Mouse (Mus musculus) T-helper 17 cell (primary cell): ENCODE data around the gene D230025D16Rik.

ENCODE experiments used
- in situ Hi-C, 2 experiments: fragments of 300-600 bp; cut with MboI, MseI; formaldehyde crosslinking; loops; 1 replicate in 1 of 2; 2 replicates in 1 of 2; pipeline ENCODE4 v1.15.1; 2025; ENCODE audit warnings: high pct_unique_total_duplicates in 2 of 2

D230025D16Rik gene

DNA sequence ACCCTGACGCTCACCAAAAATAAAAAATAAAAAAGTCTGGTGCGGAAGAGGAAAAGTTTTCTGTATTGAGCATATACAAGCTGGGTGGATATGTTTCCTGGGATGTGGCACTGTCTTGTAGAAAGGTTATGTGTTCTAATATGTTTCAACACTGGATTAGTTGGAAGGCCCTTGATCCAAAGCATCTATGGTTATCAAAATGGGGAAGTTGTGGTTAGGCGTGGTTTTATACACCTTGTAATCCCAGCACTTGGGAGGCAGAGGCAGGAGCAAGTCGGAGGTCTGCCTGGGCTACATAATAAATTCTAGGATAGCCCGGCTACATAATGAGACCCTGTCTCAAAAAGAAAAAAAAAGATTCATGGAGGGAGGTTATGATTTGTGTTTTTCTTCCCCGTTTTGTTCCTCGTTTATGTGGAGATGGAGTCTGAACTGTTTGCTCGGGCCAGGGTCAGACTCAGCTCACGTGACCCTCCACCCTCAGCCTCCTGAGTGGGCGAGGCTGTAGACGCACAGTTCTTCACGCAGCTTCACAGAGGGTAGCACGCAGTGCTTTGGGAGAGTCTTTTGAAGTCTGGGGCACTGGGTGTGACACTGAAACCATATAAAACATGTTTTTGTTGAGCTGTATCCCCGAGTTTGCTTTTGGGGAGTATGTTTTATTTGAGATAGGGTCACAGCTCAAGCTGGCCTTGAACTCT, 12.6 kb downstream of the D230025D16Rik start:
- in situ Hi-C loops = no loop called here

DNA sequence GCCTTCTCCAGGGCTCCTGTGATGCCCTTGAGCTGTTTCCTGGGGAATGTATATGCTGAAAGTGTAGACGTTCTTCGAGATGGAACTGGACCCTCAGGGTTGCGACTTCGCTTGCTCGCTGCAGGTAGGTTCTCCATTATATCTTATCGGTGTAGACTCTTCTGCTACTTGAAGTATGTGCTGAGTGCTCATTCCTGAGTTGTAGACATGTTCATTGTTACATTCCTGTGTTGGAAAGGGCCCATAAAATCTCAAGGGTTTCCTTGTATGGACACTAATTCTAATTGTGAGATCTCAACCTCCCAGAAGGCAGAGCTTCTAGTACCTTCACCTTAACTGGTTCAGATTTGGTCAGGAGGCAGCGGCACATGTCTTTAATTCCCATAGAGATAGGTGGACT, 16.1 kb downstream of the D230025D16Rik start:
- in situ Hi-C loops = no loop called here

GRCm38 (mm10) chr8:105251954-105252353, 27.0 kb downstream of the D230025D16Rik start:
- in situ Hi-C loops = loop anchor here (10.0 kb wide), 2 partner anchors 127 to 1007 kb away; partner anchors contain the start of gene Tk2 (in 1 of the 2)

- in situ Hi-C loops = loop anchor here (10.0 kb wide), 2 partner anchors 128 to 1008 kb away; partner anchors contain the start of gene Tk2 (in 1 of the 2)
These were observed 28.0 kb downstream of the D230025D16Rik start for GRCm38 (mm10) chr8:105252680-105253537.

- in situ Hi-C loops = loop anchor here (10.0 kb wide), 2 partner anchors 129 to 1009 kb away; partner anchors contain the start of gene Tk2 (in 1 of the 2)
These were observed 28.8 kb downstream of the D230025D16Rik start for GRCm38 (mm10) chr8:105253766-105254151.

- in situ Hi-C loops = loop anchor here (10.0 kb wide), 2 partner anchors 130 to 1010 kb away; partner anchors contain the start of gene Tk2 (in 1 of the 2)
These were observed 29.4 kb downstream of the D230025D16Rik start for GRCm38 (mm10) chr8:105254152-105254965.

DNA sequence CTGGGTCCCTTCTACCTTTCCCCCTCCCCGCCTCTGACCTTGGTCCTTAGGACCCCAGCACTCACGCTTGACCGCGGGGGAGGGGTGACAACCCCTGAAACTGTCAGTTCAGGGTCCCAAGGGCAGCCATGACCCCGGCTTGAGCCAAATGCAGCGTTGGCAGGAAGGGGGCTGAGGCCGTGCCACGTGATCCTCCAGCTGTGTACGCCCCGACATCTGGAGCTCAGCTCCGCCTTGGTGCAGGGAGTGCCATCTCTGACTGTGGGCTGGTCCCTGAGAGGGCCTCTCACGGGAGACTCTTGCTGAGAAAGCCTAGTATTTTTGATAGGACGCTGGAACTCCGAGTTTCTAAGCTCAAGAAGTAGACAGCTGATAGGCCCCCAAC, 30.0 kb downstream of the D230025D16Rik start, which contains the start of gene B3gnt9:
B3gnt9 (minus strand) TSS at position 188 of the 385 bp plus-strand sequence.
- in situ Hi-C loops = loop anchor here (5.0 to 10.0 kb wide), 3 partner anchors 130 to 1010 kb away; partner anchors contain the start of genes Cdh16 (in 1 of the 2) and Tk2 (in 1 of the 2)

DNA sequence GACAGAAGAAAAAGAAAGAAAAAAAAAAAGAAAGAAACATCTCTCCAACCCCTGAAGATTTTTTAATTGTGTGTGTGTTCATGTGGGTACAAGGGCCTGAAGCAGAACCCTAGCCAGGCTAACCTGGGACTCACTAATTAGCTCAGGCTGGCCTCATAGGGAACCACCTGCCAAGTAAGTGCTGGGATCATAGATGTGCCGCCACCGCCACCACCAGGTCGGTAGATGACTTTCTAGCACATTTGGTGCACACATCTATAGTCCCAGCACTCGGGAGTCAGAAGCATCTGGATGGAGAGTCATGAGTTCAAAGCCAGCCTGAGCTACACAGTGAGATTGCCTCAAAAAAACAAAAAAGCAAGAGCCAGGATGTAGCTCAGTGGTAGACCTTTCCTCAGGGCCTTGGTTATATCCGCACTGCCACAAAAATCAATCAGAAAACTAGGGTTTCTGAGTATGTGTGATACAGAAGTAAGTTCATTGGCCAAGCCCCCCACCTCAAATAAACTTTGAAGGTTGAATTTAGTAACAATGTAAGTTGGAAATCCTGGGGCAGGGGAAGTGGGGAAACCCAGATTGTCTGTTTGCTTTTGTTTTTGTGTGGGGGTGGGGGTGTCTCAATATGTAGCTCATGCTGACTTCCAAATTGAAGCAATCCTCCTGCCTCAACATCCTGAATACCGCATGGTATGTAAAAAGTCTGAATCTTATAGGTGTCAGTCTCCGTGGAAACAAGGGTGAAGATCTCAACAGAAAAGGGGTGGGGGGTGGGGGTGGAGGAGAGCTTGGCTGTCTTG, 32.6 kb downstream of the D230025D16Rik start:
- in situ Hi-C loops = loop anchor here (5.0 to 10.0 kb wide), 3 partner anchors 133 to 1013 kb away; partner anchors contain the start of genes Cdh16 (in 1 of the 2) and Tk2 (in 1 of the 2)

- in situ Hi-C loops = loop anchor here (5.0 to 10.0 kb wide), 3 partner anchors 134 to 1014 kb away; partner anchors contain the start of genes Cdh16 (in 1 of the 2) and Tk2 (in 1 of the 2)
These were observed 34.2 kb downstream of the D230025D16Rik start for GRCm38 (mm10) chr8:105258911-105259720.

- in situ Hi-C loops = loop anchor here (5.0 to 10.0 kb wide), 3 partner anchors 135 to 1015 kb away; partner anchors contain the start of genes Cdh16 (in 1 of the 2) and Tk2 (in 1 of the 2)
These were observed 34.9 kb downstream of the D230025D16Rik start for GRCm38 (mm10) chr8:105259721-105260320.

- in situ Hi-C loops = no loop called here
These were observed 35.6 kb downstream of the D230025D16Rik start for GRCm38 (mm10) chr8:105260371-105261099.

- in situ Hi-C loops = no loop called here
These were observed 36.5 kb downstream of the D230025D16Rik start for GRCm38 (mm10) chr8:105261326-105261980.

DNA sequence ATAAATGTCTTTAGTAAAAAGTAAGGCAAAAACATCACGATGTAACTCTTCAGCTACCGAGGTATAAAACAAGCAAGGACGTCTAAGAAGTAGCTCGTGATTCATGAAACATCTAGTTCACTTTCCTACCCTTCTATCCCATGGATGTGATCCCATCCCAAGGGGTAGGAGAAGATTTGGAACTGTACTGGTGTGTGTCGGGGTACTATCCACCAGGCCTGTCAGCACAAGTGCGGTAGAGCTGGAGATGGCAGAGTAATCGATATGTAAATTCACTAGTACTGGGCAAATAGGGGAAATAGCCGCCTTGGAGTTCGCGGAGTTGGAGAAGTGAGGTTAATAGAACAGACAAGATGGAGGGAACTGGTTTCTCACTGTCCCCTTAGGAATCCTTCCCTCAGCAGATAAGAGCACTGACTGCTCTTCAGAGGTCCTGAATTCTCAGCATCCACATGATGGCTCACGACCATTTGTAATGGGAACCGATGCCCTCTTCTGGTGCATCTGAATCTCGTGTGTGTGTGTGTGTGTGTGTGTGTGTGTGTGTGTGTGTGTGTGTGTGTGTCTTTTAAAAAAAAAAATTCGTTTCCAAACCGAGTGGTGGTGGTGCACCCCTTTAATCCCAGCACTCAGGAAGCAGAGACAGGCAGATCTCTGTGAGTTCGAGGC, 38.4 kb downstream of the D230025D16Rik start:
- in situ Hi-C loops = no loop called here

GRCm38 (mm10) chr8:105264024-105264982, 39.4 kb downstream of the D230025D16Rik start, which contains the start of the genes Tradd and Fbxl8:
Gene Tradd, minus strand, starts transcription at chr8:105264609.
Gene Fbxl8, plus strand, starts transcription at chr8:105264648.
- in situ Hi-C loops = no loop called here

GRCm38 (mm10) chr8:105265128-105265527, 40.2 kb downstream of the D230025D16Rik start:
- in situ Hi-C loops = no loop called here
